In genomic region chr12:64964560-64964959, GRCm38 (mm10) we compare ENCODE assay signal across 8 mouse cellular contexts. TPM values are rescaled to one million over a fixed set of nuclear protein-coding genes. Genes with fewer than 3 reads are reported as not detected.
DNase-seq lines count a peak whose midpoint lies in the region; ATAC-seq and TF ChIP-seq lines count a peak whose summit lies in the region.

No protein-coding gene starts in this region.

- H3K36me3 ChIP-seq in heart, embryonic 12.5 days, result no peaks in the 10 kb centered on the region
- no peaks in the 10 kb centered on the region for H3K36me3 ChIP-seq in ES-Bruce4 (ENCODE audit: control insufficient read depth, insufficient read depth, low read length, poor library complexity, severe bottlenecking)
- H3K36me3 ChIP-seq in forebrain, embryonic 15.5 days, result no peaks in the 10 kb centered on the region
- H3K36me3 ChIP-seq in liver, embryonic 16.5 days (ENCODE audit: control insufficient read depth, insufficient read depth), result no peaks in the 10 kb centered on the region

- ATAC-seq in heart, embryonic 12.5 days (ENCODE audit: insufficient number of reproducible peaks, low FRiP score), result no peak
- no peak for ATAC-seq in forebrain, embryonic 15.5 days (replicated peaks)
- no peak for ATAC-seq in liver, embryonic 16.5 days (ENCODE audit: low read depth)
- no peak for ATAC-seq in inflammation-experienced regulatory T-cells, adult 6 months

- peak overlapping the region; percentile 91 for H3K4me2 ChIP-seq in heart, embryonic 12.5 days
- H3K4me2 ChIP-seq in forebrain, embryonic 15.5 days (replicated peaks), result peak overlapping the region; percentile 83
- peak overlapping the region; percentile 79 for H3K4me2 ChIP-seq in liver, embryonic 16.5 days (ENCODE audit: low read depth, low read length)

- no peak for DNase-seq in heart, postnatal 14 days
- DNase-seq in left cerebral cortex, postnatal 36 days (ENCODE audit: low spot score in 2 of 2), result no peak
- DNase-seq in right cerebral cortex, postnatal 10 days (ENCODE audit: low spot score in 2 of 2), result no peak

- no peaks in the 10 kb centered on the region for H3K9me3 ChIP-seq in heart, embryonic 12.5 days (replicated peaks)
- H3K9me3 ChIP-seq in ES-Bruce4 (replicated peaks; ENCODE audit: control insufficient read depth, insufficient read depth, low read length, poor library complexity, severe bottlenecking), result no peaks in the 10 kb centered on the region
- H3K9me3 ChIP-seq in forebrain, embryonic 15.5 days, result no peaks in the 10 kb centered on the region
- H3K9me3 ChIP-seq in liver, embryonic 16.5 days (replicated peaks; ENCODE audit: control insufficient read depth, low read length), result no peaks in the 10 kb centered on the region

- no peak for TF ChIP-seq CTCF in ES-Bruce4 (IDR thresholded peaks at IDR 0.05; ENCODE audit: low read depth, low read length)

- intact Hi-C loops in heart, postnatal 14 days (cut with DNase I), result no loop called here
- intact Hi-C loops in left cerebral cortex, postnatal 36 days (cut with DNase I), result no loop called here

- H3K4me1 ChIP-seq in heart, embryonic 12.5 days (replicated peaks), result peaks cover 22% of the 10 kb centered on the region
- no peaks in the 10 kb centered on the region for H3K4me1 ChIP-seq in ES-Bruce4 (ENCODE audit: control insufficient read depth, insufficient read depth, low read length)
- peaks cover 39% of the 10 kb centered on the region for H3K4me1 ChIP-seq in forebrain, embryonic 15.5 days
- peaks cover 17% of the 10 kb centered on the region for H3K4me1 ChIP-seq in liver, embryonic 16.5 days (ENCODE audit: control insufficient read depth, low read depth, low read length)

- 15% methylated on average over 4 of the region's 4 CpGs for WGBS in heart, embryonic 12.5 days
- 22% methylated on average over 4 of the region's 4 CpGs for WGBS in forebrain, embryonic 15.5 days
- WGBS in liver, embryonic 16.5 days (ENCODE audit: insufficient replicate concordance), result 9% methylated on average over 4 of the region's 4 CpGs

- H3K9ac ChIP-seq in heart, embryonic 12.5 days, result peak overlapping the region; percentile 75
- peak overlapping the region; percentile 55 for H3K9ac ChIP-seq in ES-Bruce4 (ENCODE audit: low read depth, poor library complexity, severe bottlenecking)
- H3K9ac ChIP-seq in forebrain, embryonic 15.5 days (replicated peaks), result peak overlapping the region; percentile 46
- H3K9ac ChIP-seq in liver, embryonic 16.5 days (ENCODE audit: low read depth, low read length), result peak overlapping the region; percentile 73

- no peaks in the 10 kb centered on the region for H3K27me3 ChIP-seq in heart, embryonic 12.5 days (replicated peaks)
- H3K27me3 ChIP-seq in ES-Bruce4 (ENCODE audit: control insufficient read depth, insufficient read depth, low read length, poor library complexity, severe bottlenecking), result no peaks in the 10 kb centered on the region
- no peaks in the 10 kb centered on the region for H3K27me3 ChIP-seq in forebrain, embryonic 15.5 days
- H3K27me3 ChIP-seq in liver, embryonic 16.5 days (ENCODE audit: control insufficient read depth, insufficient read depth, low read depth, low read length), result no peaks in the 10 kb centered on the region

- no peak for TF ChIP-seq POLR2A in ES-Bruce4 (IDR thresholded peaks at IDR 0.05; ENCODE audit: insufficient read depth, low read length)

- peak overlapping the region; percentile 67; the same call in 1 of the 2 replicates for H3K27ac ChIP-seq in heart, embryonic 12.5 days (ENCODE audit: poor library complexity, severe bottlenecking)
- H3K27ac ChIP-seq in ES-Bruce4 (ENCODE audit: insufficient read depth, low read length), result no peak overlapping the region
- H3K27ac ChIP-seq in forebrain, embryonic 15.5 days (replicated peaks), result peak overlapping the region; percentile 61; the same call in 1 of the 2 replicates
- H3K27ac ChIP-seq in liver, embryonic 16.5 days (ENCODE audit: low read length), result peak overlapping the region; percentile 71; the same call in 1 of the 2 replicates

- TF ChIP-seq EP300 in ES-Bruce4 (IDR thresholded peaks at IDR 0.05; ENCODE audit: insufficient read depth, low read depth, low read length), result no peak

- peak overlapping the region; percentile 89 for H3K4me3 ChIP-seq in heart, embryonic 12.5 days
- peak overlapping the region; percentile 97 for H3K4me3 ChIP-seq in ES-Bruce4 (ENCODE audit: low read depth, low read length)
- H3K4me3 ChIP-seq in forebrain, embryonic 15.5 days, result peak overlapping the region; percentile 98
- peak overlapping the region; percentile 96 for H3K4me3 ChIP-seq in liver, embryonic 16.5 days (ENCODE audit: low read depth, low read length)

RNA-seq across cellular contexts. Expression of gene Klhl28, which starts 0.8 kb away (rescaled TPM):
- polyA plus RNA-seq in heart, embryonic 12.5 days (2016; fragmentation: Nextera tagmentation; extraction: Ambion mirVana), result 11.3 and 11.4 TPM in 2 replicates
- 10 to 100 TPM; 14.9 to 15.9 TPM for total RNA-seq in heart, postnatal 14 days (2021)
- 19.8 and 20.2 TPM in 2 replicates for polyA plus RNA-seq in ES-Bruce4 (2011; ENCODE audit: insufficient read depth, insufficient read length, low read depth, missing spikeins)
- polyA plus RNA-seq in forebrain, embryonic 15.5 days (2015; fragmentation: Nextera tagmentation; extraction: Ambion mirVana), result 27.8 and 29.0 TPM in 2 replicates
- 2.4 and 3.1 TPM in 2 replicates for polyA plus RNA-seq in liver, embryonic 16.5 days (2015; fragmentation: Nextera tagmentation; extraction: Ambion mirVana)
- 10 to 100 TPM; 21.1 to 23.0 TPM for total RNA-seq in left cerebral cortex, postnatal 36 days (2021)
- 10 to 100 TPM; 30.2 to 37.9 (median 31.1) TPM for polyA plus RNA-seq in inflammation-experienced regulatory T-cells, adult 6 months (2017; shearing (Covaris generic))

RNA-seq across cellular contexts. Expression of gene Togaram1, which starts 1.0 kb away (rescaled TPM):
- polyA plus RNA-seq in heart, embryonic 12.5 days (2016; fragmentation: Nextera tagmentation; extraction: Ambion mirVana), result 19.5 and 22.1 TPM in 2 replicates
- 10 to 100 TPM; 16.1 to 19.2 TPM for total RNA-seq in heart, postnatal 14 days (2021)
- 51.4 and 52.8 TPM in 2 replicates for polyA plus RNA-seq in ES-Bruce4 (2011; ENCODE audit: insufficient read depth, insufficient read length, low read depth, missing spikeins)
- polyA plus RNA-seq in forebrain, embryonic 15.5 days (2015; fragmentation: Nextera tagmentation; extraction: Ambion mirVana), result 23.0 and 26.5 TPM in 2 replicates
- 5.9 TPM in 2 replicates for polyA plus RNA-seq in liver, embryonic 16.5 days (2015; fragmentation: Nextera tagmentation; extraction: Ambion mirVana)
- 10 to 100 TPM; 48.8 to 56.1 TPM for total RNA-seq in left cerebral cortex, postnatal 36 days (2021)
- 10 to 100 TPM; 14.4 to 25.4 (median 21.7) TPM for polyA plus RNA-seq in inflammation-experienced regulatory T-cells, adult 6 months (2017; shearing (Covaris generic))

RNA-seq across cellular contexts. Expression of gene Gm527, which starts 46.9 kb away (rescaled TPM):
- polyA plus RNA-seq in heart, embryonic 12.5 days (2016; fragmentation: Nextera tagmentation; extraction: Ambion mirVana), result 2.2 and 2.6 TPM in 2 replicates
- total RNA-seq in heart, postnatal 14 days (2021), result 1 to 10 TPM; 3.3 to 4.3 TPM
- 13.0 and 13.2 TPM in 2 replicates for polyA plus RNA-seq in ES-Bruce4 (2011; ENCODE audit: insufficient read depth, insufficient read length, low read depth, missing spikeins)
- polyA plus RNA-seq in forebrain, embryonic 15.5 days (2015; fragmentation: Nextera tagmentation; extraction: Ambion mirVana), result 1.3 and 4.8 TPM in 2 replicates
- polyA plus RNA-seq in liver, embryonic 16.5 days (2015; fragmentation: Nextera tagmentation; extraction: Ambion mirVana), result 0.14 TPM in 1 of 2 replicates, not detected in the other
- total RNA-seq in left cerebral cortex, postnatal 36 days (2021), result 10 to 100 TPM; 13.7 to 16.5 TPM
- polyA plus RNA-seq in inflammation-experienced regulatory T-cells, adult 6 months (2017; shearing (Covaris generic)), result 1 to 10 TPM in 2 of 3 experiments, not detected in 1; 1.3 to 2.8 TPM
